Mouse (Mus musculus) layer of hippocampus, adult 9-11 months (tissue): ENCODE data around the gene Mrps27.

Experiments used
- DNase-seq: peaks from one replicate; pipeline ENCODE4 v3.0.0; 2022

Gene Mrps27

DNA sequence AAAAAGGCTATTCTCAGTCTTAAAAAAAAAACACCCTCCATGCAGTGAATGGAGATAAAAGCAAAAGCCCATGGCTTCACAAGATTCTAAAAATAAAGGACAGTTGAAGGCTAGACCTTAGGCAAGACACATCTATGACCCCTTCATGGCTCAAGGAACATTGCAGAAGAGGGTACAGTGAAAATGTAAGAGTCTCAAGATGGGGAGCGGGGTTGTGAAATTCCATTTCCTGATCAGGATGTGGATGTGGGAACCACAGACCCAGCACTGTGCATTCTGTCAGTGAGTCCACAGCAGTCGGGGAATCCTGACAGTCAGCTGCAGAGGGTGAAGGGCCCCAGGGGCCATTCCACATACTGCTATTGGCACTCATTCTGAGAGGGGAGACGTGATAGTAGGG, 48.5 kb downstream of the Mrps27 start:
- DNase-seq = no peak

DNA sequence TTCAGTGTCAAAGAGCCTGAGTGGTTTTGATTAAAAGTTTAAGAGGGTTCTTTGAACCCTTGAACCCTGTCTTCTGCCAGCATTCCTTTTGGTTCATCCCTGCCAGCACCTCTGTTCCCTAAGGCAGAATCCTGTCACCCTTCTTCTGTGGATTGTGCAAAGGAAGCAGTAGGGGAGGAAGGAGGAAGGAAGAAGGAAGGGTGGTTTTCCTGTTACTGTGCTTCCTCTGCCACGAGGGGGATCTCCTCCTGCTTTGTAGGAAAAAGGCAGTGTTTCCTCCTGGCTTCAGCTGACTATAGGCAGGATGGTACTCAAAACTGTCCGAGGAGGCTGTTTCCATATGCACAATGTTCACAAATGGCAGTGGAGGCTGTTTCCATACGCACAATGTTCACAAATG, 50.1 kb downstream of the Mrps27 start:
- DNase-seq = no peak

DNA sequence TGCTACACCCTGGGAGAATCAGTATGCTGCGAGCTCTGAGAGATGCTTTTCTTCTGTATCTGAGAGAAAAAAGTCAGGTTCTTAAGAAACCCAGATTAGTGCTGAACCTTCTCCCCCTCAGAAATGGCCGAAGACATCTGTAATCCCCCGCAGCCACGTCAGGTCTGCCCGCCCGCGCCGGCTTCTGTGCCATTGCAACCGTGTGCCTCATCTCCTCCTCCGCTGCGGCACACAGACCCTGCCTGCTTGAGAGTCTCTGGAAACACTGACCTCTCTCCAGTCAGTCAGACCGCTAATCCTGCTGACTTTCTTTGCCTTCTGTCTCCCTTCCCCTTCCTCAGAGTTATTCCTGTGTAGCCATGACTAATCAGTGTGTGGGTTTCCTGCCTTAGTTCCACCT, 50.9 kb downstream of the Mrps27 start:
- DNase-seq = no peak

- peak; percentile 71 for DNase-seq
Observed at GRCm38 (mm10) chr13:99397228-99397627, 52.6 kb downstream of the Mrps27 start.

GRCm38 (mm10) chr13:99398149-99398701, 53.6 kb downstream of the Mrps27 start:
- DNase-seq = no peak

- DNase-seq = no peak
Observed at GRCm38 (mm10) chr13:99399373-99399772, 54.8 kb downstream of the Mrps27 start.

GRCm38 (mm10) chr13:99409216-99409615, 64.6 kb downstream of the Mrps27 start:
- DNase-seq = no peak

DNA sequence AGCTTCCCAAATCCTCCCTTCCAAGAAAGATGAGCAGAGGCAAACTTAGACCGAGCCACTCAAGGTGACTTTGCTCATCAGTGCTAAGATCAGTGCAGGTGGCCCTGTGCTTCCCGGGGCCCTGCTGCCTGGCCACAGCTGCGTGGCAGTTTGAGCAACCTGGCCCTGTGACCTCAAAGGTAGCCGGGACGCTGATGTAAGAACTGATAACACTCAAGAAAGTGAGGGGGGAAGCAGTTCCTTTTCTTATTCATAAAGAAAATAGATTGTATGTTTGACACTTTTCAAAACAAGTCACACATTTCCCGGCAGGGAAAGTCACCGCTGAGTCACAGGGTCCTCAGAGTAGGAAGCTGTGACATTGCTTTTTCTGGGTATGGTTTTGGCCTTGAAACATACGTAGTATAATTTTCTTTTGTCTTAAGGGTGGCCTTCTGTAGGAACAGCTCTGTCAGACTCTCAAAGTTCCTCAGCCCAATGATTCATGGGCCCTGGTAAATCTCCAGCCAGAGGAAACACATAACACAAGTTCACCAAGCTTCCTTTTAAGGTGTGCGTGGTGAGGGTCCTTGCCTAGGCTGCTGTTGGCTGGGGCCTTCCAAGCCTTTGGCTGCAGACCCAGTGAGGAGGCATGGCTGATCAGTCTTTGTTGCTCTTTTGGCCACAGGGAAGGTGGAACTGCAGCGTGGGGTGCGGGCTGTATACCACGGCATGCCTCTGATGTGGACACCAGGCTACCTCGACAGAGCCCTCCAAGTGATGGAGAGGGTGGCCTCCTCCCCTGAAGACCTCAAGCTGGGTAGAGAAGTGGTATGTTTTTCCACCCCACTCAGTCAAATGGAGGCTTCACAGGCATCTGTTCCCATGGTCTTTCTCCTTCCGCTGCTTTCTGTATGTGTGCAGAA, 66.3 kb downstream of the Mrps27 start:
- DNase-seq = no peak

GRCm38 (mm10) chr13:99411761-99412160, 67.2 kb downstream of the Mrps27 start:
- DNase-seq = no peak

- peak; percentile 26 for DNase-seq
Observed at GRCm38 (mm10) chr13:99412477-99413080, 68.0 kb downstream of the Mrps27 start.

- DNase-seq = no peak
Observed at GRCm38 (mm10) chr13:99413481-99414351, 69.1 kb downstream of the Mrps27 start.

DNA sequence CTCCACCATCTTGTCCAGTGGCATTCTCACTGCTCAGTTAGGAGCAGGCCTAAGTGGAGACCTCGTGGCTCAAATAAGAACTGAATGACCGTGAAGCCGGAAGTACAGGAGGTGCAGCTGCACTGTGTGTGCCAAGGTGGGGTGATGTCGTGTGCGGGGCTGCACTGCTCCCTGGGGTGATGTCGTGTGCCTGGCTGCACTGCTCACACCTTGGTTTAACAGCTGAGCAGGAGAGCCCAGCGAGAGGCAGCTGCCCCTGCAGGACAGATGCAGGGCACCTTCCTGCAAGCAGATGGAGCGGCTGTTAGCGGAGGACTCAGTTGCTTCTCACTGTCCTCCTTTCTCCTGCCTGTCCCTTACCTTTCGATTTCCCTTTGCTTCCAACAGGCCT, 69.8 kb downstream of the Mrps27 start:
- DNase-seq = no peak

- no peak for DNase-seq
Observed at GRCm38 (mm10) chr13:99416601-99417000, 72.0 kb downstream of the Mrps27 start.

DNA sequence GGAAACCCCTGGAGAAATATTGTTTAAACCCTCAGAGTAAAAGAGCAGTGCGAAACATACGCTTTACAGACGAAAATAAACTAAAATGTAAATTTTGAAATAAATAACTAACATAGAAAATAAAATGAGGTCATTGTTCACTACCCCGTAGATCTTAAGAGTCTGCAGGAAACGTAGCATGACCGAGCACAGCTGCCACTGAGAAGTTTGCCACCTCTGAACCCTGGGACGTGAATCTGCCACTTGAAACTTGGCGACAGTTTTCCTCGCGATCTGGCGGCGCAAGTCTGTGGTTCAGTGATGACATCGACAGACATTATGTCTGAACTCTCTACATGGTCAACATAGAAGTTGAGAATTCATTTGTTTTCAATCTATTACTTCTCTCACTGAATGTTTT, 79.0 kb downstream of the Mrps27 start:
- no peak for DNase-seq

GRCm38 (mm10) chr13:99433068-99434008, 88.8 kb downstream of the Mrps27 start:
- no peak for DNase-seq

DNA sequence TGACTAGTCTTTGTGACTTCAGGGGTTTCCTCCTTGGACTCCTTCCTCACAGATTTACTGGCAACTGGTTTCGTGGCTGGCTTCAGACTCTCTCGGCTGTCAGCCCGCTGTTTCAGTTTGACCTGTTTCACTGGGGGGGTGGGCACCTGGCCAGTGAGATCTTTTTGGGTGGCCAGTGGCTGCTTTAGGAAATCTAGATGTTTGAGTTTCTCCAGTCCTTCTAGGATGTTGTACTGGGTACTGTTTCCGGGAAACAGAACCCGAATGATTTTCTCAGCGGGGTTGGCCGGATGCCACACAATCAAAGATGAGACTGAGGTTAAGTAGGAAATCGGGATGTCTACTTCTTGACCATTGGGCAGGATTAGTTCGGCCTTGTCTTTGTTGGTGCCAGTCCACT, 89.9 kb downstream of the Mrps27 start:
- DNase-seq = no peak

DNA sequence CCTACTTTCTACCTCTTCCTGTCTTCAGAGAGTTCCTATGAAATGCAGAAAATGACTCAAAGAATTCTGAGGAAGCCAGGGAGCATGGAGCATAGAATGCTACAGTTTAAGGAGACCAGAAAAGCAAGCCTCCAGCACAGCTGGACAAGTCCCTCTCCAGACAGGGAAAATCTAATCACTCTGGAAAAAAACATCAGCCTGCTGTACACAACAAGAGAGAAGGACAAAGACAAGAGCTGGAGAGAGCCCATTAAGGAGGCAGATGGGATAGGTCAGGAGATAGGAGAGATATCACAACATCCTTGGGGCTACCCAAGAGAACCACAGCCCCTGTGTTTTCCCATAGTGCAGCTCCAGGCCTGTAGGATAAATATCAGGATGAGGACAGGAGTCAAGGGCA, 92.5 kb downstream of the Mrps27 start:
- DNase-seq = no peak

- no peak for DNase-seq
Observed at GRCm38 (mm10) chr13:99439357-99439756, 94.8 kb downstream of the Mrps27 start.

DNA sequence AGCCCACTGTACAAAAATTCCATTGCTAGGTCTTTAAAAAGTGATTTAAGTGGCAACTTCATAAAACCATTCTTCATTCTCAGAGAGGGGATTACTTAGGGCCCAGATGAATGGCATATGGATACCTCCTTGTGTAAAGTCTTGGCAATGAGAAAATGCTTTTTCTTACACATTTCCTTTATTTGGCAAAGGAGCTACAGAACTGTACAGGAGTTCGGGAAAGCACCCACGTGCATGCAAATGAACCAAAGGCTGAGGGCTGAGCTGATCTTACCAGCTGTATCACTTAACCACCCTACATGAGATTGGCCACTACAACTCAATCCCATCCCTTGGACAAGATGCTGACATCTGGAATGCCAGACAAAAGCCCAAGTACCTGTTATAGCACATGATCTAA, 95.6 kb downstream of the Mrps27 start:
- no peak for DNase-seq

DNA sequence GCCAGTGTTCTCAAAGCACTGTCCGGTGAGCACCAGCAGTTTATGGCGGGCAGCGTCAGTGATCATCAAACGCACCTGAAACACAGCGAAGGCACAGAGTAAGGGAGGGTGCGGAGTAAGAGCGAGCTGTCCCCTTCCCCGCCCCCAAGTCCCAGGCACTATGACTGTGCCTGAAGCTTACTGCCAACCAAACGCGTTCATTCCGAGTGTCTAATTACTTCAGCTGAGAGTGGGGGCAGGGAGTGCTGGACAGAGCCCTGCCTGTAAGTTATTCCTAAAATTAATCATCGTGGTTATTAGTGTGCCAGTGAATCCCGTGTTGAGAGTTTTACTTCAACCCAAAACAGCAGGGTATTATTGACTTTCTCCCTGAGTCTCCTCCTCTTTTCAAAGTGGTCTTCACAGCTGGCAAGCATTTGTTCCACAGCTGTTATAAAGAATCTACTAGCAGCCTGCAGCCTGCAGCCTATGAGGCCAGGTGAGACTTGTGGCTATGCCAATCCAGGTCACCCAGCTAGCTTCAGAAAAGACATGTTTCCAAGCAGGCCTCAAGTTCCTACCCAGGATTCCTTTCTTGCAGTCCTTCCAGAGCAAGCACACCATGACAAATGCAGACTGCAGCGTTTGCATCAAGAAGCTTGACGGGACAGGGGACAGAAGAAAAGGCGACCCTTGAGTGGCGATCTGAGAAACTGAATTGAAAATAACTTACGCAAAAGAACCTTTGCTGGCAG, 97.3 kb downstream of the Mrps27 start:
- DNase-seq = no peak
